Mouse (Mus musculus): ENCODE measurements around the gene Cby3.

GRCm38 (mm10) chr11:50376911-50377891 is 22.9 kb downstream of the Cby3 start, which contains the start of gene Hnrnph1:
- TF ChIP-seq POLR2A (IDR thresholded peaks at IDR 0.05; ENCODE audit: insufficient read length, low read depth) (peak; percentile 95), CEBPB (IDR thresholded peaks at IDR 0.05; ENCODE audit: insufficient read depth, poor library complexity, severe bottlenecking) (0 out of 2 replicates have a peak, but pooled peaks have one; percentile 18), USF1 (IDR thresholded peaks at IDR 0.05; ENCODE audit: low read depth) (no peak)
